Mouse (Mus musculus) gastrocnemius, adult 2 months (tissue): ENCODE measurements at regions not wholly inside any gene's neighbourhood (a gene's known extent, or its start where the extent isn't known, plus 50 kb on each side); places are given as distances from the start of the nearest gene placed in this dataset.

Experiments used
- DNase-seq: peaks from one replicate; pipeline ENCODE4 v3.0.0; 2022
- H3K27ac ChIP-seq: fragments of 200-600 bp; 2 replicates; pipeline ENCODE4 v1.8.1; 2022; ENCODE audit warnings: mild to moderate bottlenecking
- H3K4me3 ChIP-seq: fragments of 200-600 bp; 2 replicates; pipeline ENCODE4 v1.8.1; 2022; ENCODE audit warnings: mild to moderate bottlenecking, moderate library complexity
- CTCF ChIP-seq: fragments of 200-600 bp; IDR thresholded peaks from 2 replicates; pipeline ENCODE4 v1.8.1; 2022; ENCODE audit warnings: antibody characterized with exemption, mild to moderate bottlenecking, moderate library complexity
- intact Hi-C: fragments of 180-260 bp; cut with DNase I; formaldehyde crosslinking; loops from one replicate; pipeline ENCODE4 v1.15.1; 2025

GRCm38 (mm10) chr7:95460889-95461288 is 710.2 kb upstream of the Tenm4 start:
- no peak for TF ChIP-seq CTCF
- no peak for DNase-seq
- no peak overlapping the region for H3K4me3 ChIP-seq
- no peak overlapping the region for H3K27ac ChIP-seq
- intact Hi-C loops = no loop called here

GRCm38 (mm10) chr7:95465506-95465905 is 705.5 kb upstream of the Tenm4 start:
- intact Hi-C loops = no loop called here
- Histone ChIP-seq H3K27ac (no peak overlapping the region), H3K4me3 (no peak overlapping the region)
- no peak for TF ChIP-seq CTCF
- no peak for DNase-seq

- no peak for TF ChIP-seq CTCF
- H3K4me3 ChIP-seq = no peak overlapping the region
- no peak for DNase-seq
- intact Hi-C loops = no loop called here
- H3K27ac ChIP-seq = no peak overlapping the region
These were observed 704.0 kb upstream of the Tenm4 start for GRCm38 (mm10) chr7:95467028-95467427.

GRCm38 (mm10) chr7:95473892-95474291 is 697.2 kb upstream of the Tenm4 start:
- TF ChIP-seq CTCF = no peak
- intact Hi-C loops = no loop called here
- no peak for DNase-seq
- Histone ChIP-seq H3K27ac (no peak overlapping the region), H3K4me3 (no peak overlapping the region)

- intact Hi-C loops = no loop called here
- TF ChIP-seq CTCF = no peak
- Histone ChIP-seq H3K27ac (no peak overlapping the region), H3K4me3 (no peak overlapping the region)
- no peak for DNase-seq
These were observed 690.8 kb upstream of the Tenm4 start for GRCm38 (mm10) chr7:95480121-95480726.

GRCm38 (mm10) chr7:95489666-95490065 is 681.4 kb upstream of the Tenm4 start:
- Histone ChIP-seq H3K4me3 (no peak overlapping the region), H3K27ac (no peak overlapping the region)
- DNase-seq = no peak
- peak; percentile 63 for TF ChIP-seq CTCF
- intact Hi-C loops = loop anchor here (10.0 kb wide), 1 partner anchor 1425 kb away; no protein-coding TSS in a partner anchor

GRCm38 (mm10) chr7:95494793-95495192 is 676.3 kb upstream of the Tenm4 start:
- no peak overlapping the region for H3K4me3 ChIP-seq
- H3K27ac ChIP-seq = no peak overlapping the region
- intact Hi-C loops = loop anchor here (10.0 kb wide), 1 partner anchor 1420 kb away; no protein-coding TSS in a partner anchor
- DNase-seq = no peak
- TF ChIP-seq CTCF = no peak

- no peak overlapping the region for H3K27ac ChIP-seq
- intact Hi-C loops = no loop called here
- DNase-seq = no peak
- H3K4me3 ChIP-seq = no peak overlapping the region
- no peak for TF ChIP-seq CTCF
These were observed 668.1 kb upstream of the Tenm4 start for GRCm38 (mm10) chr7:95502959-95503358.

- DNase-seq = no peak
- TF ChIP-seq CTCF = no peak
- no peak overlapping the region for H3K4me3 ChIP-seq
- H3K27ac ChIP-seq = no peak overlapping the region
- intact Hi-C loops = no loop called here
These were observed 623.8 kb upstream of the Tenm4 start for GRCm38 (mm10) chr7:95547256-95547655.

GRCm38 (mm10) chr7:95550099-95550498 is 620.9 kb upstream of the Tenm4 start:
- intact Hi-C loops = no loop called here

GRCm38 (mm10) chr7:95551798-95552387 is 619.2 kb upstream of the Tenm4 start:
- intact Hi-C loops = no loop called here
- TF ChIP-seq CTCF = no peak
- H3K27ac ChIP-seq = no peak overlapping the region
- DNase-seq = no peak
- H3K4me3 ChIP-seq = no peak overlapping the region

More at GRCm38 (mm10) chr7:95550099-95550498, 620.9 kb upstream of the Tenm4 start:
- TF ChIP-seq CTCF = no peak
- no peak for DNase-seq
- Histone ChIP-seq H3K4me3 (no peak overlapping the region), H3K27ac (no peak overlapping the region)

GRCm38 (mm10) chr7:95558589-95558988 is 612.5 kb upstream of the Tenm4 start:
- no peak for TF ChIP-seq CTCF
- no peak overlapping the region for H3K27ac ChIP-seq
- no peak overlapping the region for H3K4me3 ChIP-seq
- intact Hi-C loops = no loop called here
- no peak for DNase-seq

GRCm38 (mm10) chr7:95578633-95579032 is 592.4 kb upstream of the Tenm4 start:
- DNase-seq = no peak
- Histone ChIP-seq H3K4me3 (no peak overlapping the region), H3K27ac (no peak overlapping the region)
- intact Hi-C loops = no loop called here
- no peak for TF ChIP-seq CTCF

- no peak for DNase-seq
- intact Hi-C loops = no loop called here
- Histone ChIP-seq H3K27ac (no peak overlapping the region), H3K4me3 (no peak overlapping the region)
- TF ChIP-seq CTCF = no peak
These were observed 589.7 kb upstream of the Tenm4 start for GRCm38 (mm10) chr7:95581325-95581724.
